Mouse (Mus musculus): ENCODE measurements around the gene Cct4. TPM values are rescaled to one million over a fixed set of nuclear protein-coding genes. Genes with fewer than 3 reads are reported as not detected.

The Cct4 gene
- polyA plus RNA-seq, 1 experiment from 2014 or later: 124 TPM

DNA sequence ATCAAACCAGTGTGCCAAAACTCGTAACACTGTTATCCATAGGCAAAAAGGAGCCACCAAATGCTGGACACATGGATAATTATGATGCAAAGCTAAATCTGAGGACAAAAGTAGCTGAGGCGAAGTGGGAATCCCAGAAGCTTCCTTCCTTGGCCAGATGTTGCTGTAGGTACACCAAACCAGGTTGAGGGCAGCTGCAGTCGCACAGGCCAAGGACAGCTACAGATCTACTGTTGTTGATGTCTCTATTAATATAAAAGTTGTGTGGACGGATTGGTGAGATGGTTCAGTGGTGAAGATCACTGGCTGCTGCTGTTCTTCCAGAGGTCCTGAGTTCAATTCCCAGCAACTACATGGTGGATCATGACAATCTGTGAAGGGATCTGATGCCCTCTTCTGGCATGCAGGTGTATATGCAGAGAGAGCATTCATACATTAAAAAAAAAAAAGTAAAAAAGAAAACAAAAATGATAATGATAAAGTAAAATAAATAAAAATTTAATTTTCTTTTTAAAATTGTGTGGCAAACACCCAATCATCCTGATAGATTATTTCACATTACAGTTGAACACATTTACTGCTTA lies 32.4 kb upstream of the Cct4 start:
- Histone ChIP-seq H3K27me3 (ENCODE audit: control insufficient read depth, insufficient read depth, low read length) (no peaks in the 10 kb centered on the region), H3K4me1 (replicated peaks; ENCODE audit: control insufficient read depth, insufficient read depth) (no peaks in the 10 kb centered on the region; the same call in 1 of the 2 replicates), H3K27ac (replicated peaks) (no peak overlapping the region), H3K36me3 (ENCODE audit: control insufficient read depth, insufficient read depth, low read length) (peaks cover 2% of the 10 kb centered on the region; the same call in 1 of the 2 replicates), H3K4me2 (replicated peaks; ENCODE audit: low read depth) (no peak overlapping the region), H3K9me3 (ENCODE audit: control insufficient read depth, low read length) (no peaks in the 10 kb centered on the region), H3K4me3 (ENCODE audit: low read depth, low read length) (no peak overlapping the region), H3K9ac (ENCODE audit: low read length) (no peak overlapping the region)
- DNase-seq (ENCODE audit: low spot score) (no peak), ATAC-seq (ENCODE audit: low FRiP score, low TSS enrichment) (no peak)
- WGBS: 85% methylated on average over 4 of the region's 4 CpGs
- TF ChIP-seq CTCF (IDR thresholded peaks at IDR 0.05; ENCODE audit: low read depth) (peak; percentile 73), EP300 (optimal IDR thresholded peaks at IDR 0.05) (no peak)

DNA sequence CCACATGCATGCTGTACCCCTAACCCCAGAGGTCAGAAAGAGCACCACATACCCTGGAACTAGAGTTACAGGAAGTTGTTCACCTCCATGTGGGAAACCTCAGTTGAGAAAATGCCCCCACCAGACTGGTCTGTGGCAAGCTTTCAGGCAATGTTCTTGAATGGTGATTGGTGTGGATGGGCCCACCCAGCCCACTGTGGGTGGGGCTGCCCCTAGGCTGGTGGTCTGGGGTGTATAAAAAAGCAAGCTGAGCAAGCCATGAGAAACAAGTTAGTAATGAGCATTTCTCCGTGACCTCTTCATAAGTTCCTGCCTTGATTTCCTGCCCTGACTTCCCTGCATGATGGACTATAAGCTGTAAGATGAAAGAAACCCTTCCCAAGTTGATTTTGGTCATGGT lies 28.2 kb upstream of the Cct4 start:
- ATAC-seq (ENCODE audit: low FRiP score, low TSS enrichment) (no peak), DNase-seq (ENCODE audit: low spot score) (no peak)
- Histone ChIP-seq H3K9me3 (ENCODE audit: control insufficient read depth, low read length) (no peaks in the 10 kb centered on the region), H3K9ac (ENCODE audit: low read length) (no peak overlapping the region), H3K27ac (replicated peaks) (no peak overlapping the region), H3K27me3 (ENCODE audit: control insufficient read depth, insufficient read depth, low read length) (no peaks in the 10 kb centered on the region), H3K36me3 (ENCODE audit: control insufficient read depth, insufficient read depth, low read length) (0 out of 2 replicates have a peak, but pooled peaks cover 2% of the 10 kb centered on the region), H3K4me2 (replicated peaks; ENCODE audit: low read depth) (no peak overlapping the region), H3K4me3 (ENCODE audit: low read depth, low read length) (no peak overlapping the region), H3K4me1 (replicated peaks; ENCODE audit: control insufficient read depth, insufficient read depth) (no peaks in the 10 kb centered on the region)
- WGBS: 88% methylated on average over 1 of the region's 1 CpGs
- no peak for TF ChIP-seq EP300 (optimal IDR thresholded peaks at IDR 0.05)
- no peak for TF ChIP-seq CTCF (IDR thresholded peaks at IDR 0.05; ENCODE audit: low read depth)

DNA sequence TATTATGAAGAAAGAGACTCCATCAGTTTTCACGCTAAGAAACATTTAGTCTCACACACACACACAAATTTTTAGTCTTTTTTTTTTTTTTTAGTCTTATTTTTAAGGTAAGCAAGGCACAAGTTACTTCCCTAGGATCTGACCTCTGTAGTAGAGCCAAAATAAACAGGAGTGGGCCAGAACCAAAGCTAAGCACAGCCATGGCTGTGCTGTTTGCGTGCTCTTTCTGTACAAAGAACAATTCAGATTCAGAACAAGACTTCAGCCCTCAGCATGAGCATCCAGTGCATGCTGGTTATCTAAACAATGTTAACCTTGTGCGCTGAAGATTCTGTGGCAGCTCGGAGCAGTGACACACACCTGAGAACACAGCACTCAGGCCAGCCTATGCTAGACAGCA lies 25.9 kb upstream of the Cct4 start:
- Histone ChIP-seq H3K36me3 (ENCODE audit: control insufficient read depth, insufficient read depth, low read length) (no peaks in the 10 kb centered on the region), H3K9ac (ENCODE audit: low read length) (no peak overlapping the region), H3K27ac (replicated peaks) (no peak overlapping the region), H3K27me3 (ENCODE audit: control insufficient read depth, insufficient read depth, low read length) (no peaks in the 10 kb centered on the region), H3K4me2 (replicated peaks; ENCODE audit: low read depth) (no peak overlapping the region), H3K9me3 (ENCODE audit: control insufficient read depth, low read length) (0 out of 2 replicates have a peak, but pooled peaks cover 3% of the 10 kb centered on the region), H3K4me3 (ENCODE audit: low read depth, low read length) (no peak overlapping the region), H3K4me1 (replicated peaks; ENCODE audit: control insufficient read depth, insufficient read depth) (no peaks in the 10 kb centered on the region)
- TF ChIP-seq CTCF (IDR thresholded peaks at IDR 0.05; ENCODE audit: low read depth) (no peak), EP300 (optimal IDR thresholded peaks at IDR 0.05) (no peak)
- ATAC-seq (ENCODE audit: low FRiP score, low TSS enrichment) (no peak), DNase-seq (ENCODE audit: low spot score) (no peak)
- 73% methylated on average over 4 of the region's 4 CpGs for WGBS

DNA sequence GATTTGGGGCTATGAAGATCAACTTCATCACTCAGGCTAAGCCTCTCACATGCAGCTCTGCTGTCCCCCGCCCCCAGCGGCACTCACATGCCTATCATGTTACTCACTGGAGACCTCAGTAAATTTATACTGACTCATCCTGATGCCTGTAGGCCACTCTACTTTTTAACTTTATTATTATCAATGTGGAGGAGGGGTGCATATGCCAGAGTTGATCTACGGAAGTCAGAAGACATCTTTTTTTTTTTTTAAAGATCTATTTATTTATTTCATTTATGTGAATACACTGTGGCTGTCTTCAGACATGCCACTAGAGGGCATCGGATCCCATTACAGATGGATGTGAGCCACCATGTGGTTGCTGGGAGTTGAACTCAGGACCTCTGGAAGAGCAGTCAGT lies 24.8 kb upstream of the Cct4 start:
- 68% methylated on average over 4 of the region's 4 CpGs for WGBS

DNA sequence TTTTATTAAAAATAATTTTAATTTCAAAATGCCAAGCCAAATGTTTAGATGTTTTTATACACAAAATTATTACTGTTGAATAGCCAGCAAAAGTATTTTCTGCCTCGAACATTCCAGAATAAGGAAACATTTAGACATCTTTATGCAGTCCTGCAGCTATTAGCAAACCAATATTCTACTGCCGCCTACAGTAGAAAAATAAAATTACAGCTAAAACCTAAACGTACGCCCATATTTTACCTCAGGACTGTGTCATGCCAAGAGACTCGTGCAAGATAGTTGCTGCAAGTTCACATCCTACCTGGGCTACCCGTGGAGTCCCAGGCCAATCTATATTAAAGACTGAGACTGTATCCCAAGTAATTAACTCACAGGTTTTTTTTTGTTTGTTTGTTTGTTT lies 20.8 kb upstream of the Cct4 start:
- Histone ChIP-seq H3K4me2 (replicated peaks; ENCODE audit: low read depth) (no peak overlapping the region), H3K9me3 (ENCODE audit: control insufficient read depth, low read length) (peaks cover 11% of the 10 kb centered on the region; the same call in 1 of the 2 replicates), H3K4me3 (ENCODE audit: low read depth, low read length) (no peak overlapping the region), H3K27me3 (ENCODE audit: control insufficient read depth, insufficient read depth, low read length) (no peaks in the 10 kb centered on the region), H3K27ac (replicated peaks) (no peak overlapping the region), H3K4me1 (replicated peaks; ENCODE audit: control insufficient read depth, insufficient read depth) (no peaks in the 10 kb centered on the region), H3K36me3 (ENCODE audit: control insufficient read depth, insufficient read depth, low read length) (no peaks in the 10 kb centered on the region), H3K9ac (ENCODE audit: low read length) (no peak overlapping the region)
- 52% methylated on average over 6 of the region's 6 CpGs for WGBS
- no peak for DNase-seq (ENCODE audit: low spot score)
- TF ChIP-seq CTCF (IDR thresholded peaks at IDR 0.05; ENCODE audit: low read depth) (peak; percentile 73), EP300 (optimal IDR thresholded peaks at IDR 0.05) (no peak)
- ATAC-seq (ENCODE audit: low FRiP score, low TSS enrichment): no peak

More for the DNA sequence above, 24.8 kb upstream of the Cct4 start:
- Histone ChIP-seq H3K4me1 (replicated peaks; ENCODE audit: control insufficient read depth, insufficient read depth) (no peaks in the 10 kb centered on the region), H3K27ac (replicated peaks) (no peak overlapping the region), H3K4me2 (replicated peaks; ENCODE audit: low read depth) (no peak overlapping the region), H3K9me3 (ENCODE audit: control insufficient read depth, low read length) (0 out of 2 replicates have a peak, but pooled peaks cover 3% of the 10 kb centered on the region), H3K36me3 (ENCODE audit: control insufficient read depth, insufficient read depth, low read length) (no peaks in the 10 kb centered on the region), H3K9ac (ENCODE audit: low read length) (no peak overlapping the region), H3K27me3 (ENCODE audit: control insufficient read depth, insufficient read depth, low read length) (no peaks in the 10 kb centered on the region), H3K4me3 (ENCODE audit: low read depth, low read length) (no peak overlapping the region)
- TF ChIP-seq CTCF (IDR thresholded peaks at IDR 0.05; ENCODE audit: low read depth) (peak; percentile 62), EP300 (optimal IDR thresholded peaks at IDR 0.05) (no peak)
- no peak for DNase-seq (ENCODE audit: low spot score)
- no peak for ATAC-seq (ENCODE audit: low FRiP score, low TSS enrichment)

DNA sequence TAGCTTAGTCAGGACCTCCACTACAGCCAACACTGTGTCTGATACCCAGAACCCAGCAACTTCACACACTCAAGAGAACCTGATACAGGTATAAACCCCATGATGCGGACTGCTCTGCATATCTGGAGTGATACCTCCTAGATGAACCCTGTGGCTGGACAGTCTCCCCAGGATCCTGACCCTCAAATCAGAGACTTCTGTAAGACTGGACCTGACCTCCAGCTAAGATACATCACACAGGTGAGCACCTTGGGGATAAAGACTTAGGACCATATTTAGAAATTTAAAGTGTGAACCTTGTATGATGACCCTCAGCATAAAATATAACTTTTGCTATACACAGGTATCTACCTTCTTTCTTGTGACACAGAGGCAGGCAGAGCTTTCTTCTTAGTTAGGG lies 19.8 kb upstream of the Cct4 start:
- 93% methylated on average over 1 of the region's 1 CpGs for WGBS
- Histone ChIP-seq H3K9ac (ENCODE audit: low read length) (no peak overlapping the region), H3K4me3 (ENCODE audit: low read depth, low read length) (no peak overlapping the region), H3K4me2 (replicated peaks; ENCODE audit: low read depth) (no peak overlapping the region), H3K4me1 (replicated peaks; ENCODE audit: control insufficient read depth, insufficient read depth) (no peaks in the 10 kb centered on the region), H3K27me3 (ENCODE audit: control insufficient read depth, insufficient read depth, low read length) (no peaks in the 10 kb centered on the region), H3K27ac (replicated peaks) (no peak overlapping the region), H3K9me3 (ENCODE audit: control insufficient read depth, low read length) (peaks cover 11% of the 10 kb centered on the region; the same call in 1 of the 2 replicates), H3K36me3 (ENCODE audit: control insufficient read depth, insufficient read depth, low read length) (no peaks in the 10 kb centered on the region)
- no peak for TF ChIP-seq EP300 (optimal IDR thresholded peaks at IDR 0.05)
- TF ChIP-seq CTCF (IDR thresholded peaks at IDR 0.05; ENCODE audit: low read depth): no peak
- ATAC-seq (ENCODE audit: low FRiP score, low TSS enrichment) (no peak), DNase-seq (ENCODE audit: low spot score) (no peak)

Measured in stomach, postnatal 0 days (tissue).